Mouse (Mus musculus): ENCODE measurements around the gene BC024978.

The BC024978 gene

DNA sequence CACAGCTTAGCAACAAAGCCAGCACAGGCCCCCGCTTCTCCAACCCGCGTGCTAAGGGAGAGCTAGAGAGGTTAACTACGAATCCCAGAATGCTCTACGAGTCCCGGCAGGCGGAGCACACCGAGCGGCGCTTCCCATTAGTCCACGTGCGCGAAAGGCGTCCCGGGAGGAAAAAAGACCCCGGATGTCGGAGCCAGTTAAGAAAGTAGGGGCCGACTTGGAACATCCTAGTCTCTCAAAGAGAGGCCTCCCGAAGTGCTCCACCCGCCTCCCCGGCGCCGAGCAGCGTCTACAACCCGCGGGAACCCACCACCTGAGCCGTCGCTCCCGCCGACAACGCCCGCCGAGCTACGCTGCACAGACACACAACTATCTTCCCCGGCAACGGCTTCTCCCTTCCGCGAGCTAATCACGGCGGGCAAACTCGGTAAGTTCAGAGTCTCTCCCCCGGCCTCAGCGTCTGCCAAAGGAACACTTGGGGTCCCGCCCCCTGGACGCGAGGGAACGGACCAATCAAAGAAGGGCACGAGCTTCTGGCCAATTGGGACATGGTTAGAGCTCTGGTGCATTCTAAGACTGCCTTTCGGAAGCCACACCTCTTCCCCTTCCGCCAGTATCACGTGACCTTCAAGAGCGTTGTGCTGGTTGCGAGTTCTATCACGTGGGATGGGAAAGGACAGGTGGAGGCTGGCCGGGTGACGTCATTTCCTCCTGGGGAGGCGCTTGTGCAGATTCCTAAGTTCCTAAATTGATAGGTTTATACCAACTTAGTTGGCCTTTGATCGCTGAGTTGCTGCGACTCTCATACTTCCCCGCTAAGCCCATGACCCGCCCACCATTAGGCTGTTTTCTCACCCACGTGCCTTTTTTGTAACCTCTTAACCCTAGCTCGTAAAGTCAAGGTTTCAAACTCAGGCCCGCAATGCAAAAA lies at the start of gene BC024978, which contains the start of gene Snrpa:
Gene BC024978 (plus strand): TSS at position 101 of the 931 bp plus-strand sequence.
Gene Snrpa (minus strand): TSS at position 591 of the 931 bp plus-strand sequence.
- DNase-seq = peak; percentile 100

DNA sequence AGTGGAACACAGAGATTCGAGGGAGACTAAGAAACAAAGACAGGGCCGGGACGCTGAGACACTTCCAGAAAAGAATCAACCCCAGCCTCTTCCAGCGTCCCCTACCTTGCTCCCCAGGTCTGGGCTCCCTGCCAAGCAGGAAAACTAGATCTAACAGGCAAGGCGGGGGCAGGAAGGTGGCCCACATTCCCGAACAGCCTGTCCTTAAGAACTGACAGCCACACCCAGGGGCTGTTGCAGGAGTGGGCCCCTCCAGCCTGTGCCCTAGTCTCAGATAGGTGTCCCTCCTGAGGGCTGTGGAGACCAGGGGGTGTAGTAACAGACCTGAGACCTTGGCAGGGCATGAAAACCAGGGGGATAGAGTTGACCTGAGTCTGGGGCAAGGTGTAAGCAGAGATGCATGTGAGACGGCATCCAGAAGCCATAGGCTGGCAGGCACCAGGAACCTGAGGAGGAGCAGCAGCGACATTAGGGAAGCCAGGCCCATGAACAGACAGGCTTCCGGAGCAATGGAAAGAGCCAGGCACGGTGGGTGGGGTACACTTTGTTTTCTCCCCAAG lies 42.3 kb upstream of the BC024978 start, which contains the start of gene Cyp2t4:
Gene Cyp2t4 (plus strand): TSS at position 510 of the 560 bp plus-strand sequence.
- DNase-seq = no peak

DNA sequence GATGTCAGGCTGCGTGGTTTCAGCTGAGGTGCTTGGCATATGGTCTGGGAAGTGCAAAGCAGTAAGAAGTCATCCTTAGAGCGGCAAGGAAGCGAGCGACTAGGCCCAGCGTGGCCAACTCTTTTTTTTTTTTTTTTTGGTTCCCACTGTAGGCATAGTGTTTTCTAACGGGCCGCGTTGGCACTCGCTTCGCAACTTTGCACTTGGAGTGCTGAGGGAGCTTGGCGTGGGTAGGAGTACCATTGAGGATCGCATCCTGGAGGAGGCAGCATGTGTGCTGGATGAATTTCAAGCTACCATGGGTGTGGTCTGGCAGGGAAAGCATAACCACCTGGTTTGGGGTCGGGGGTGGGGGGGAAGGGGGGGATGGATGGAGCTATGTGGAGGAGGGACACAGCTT lies 39.6 kb upstream of the BC024978 start:
- DNase-seq = no peak

DNA sequence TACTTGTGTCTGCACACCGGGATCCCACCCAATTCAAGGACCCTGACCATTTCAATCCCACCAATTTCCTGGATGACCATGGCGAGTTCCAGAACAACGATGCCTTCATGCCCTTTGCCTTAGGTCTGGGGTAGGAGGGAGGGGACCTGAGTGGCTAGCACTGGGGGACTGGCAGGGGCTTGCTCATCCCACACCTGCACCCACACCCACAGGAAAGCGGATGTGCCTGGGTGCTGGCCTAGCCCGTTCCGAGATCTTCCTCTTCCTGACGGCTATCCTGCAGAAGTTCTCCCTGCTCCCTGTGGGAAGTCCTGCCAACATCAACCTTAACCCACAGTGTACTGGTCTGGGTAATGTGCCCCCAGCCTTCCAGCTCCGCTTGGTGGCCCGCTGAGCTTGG lies 37.4 kb upstream of the BC024978 start:
- no peak for DNase-seq

DNA sequence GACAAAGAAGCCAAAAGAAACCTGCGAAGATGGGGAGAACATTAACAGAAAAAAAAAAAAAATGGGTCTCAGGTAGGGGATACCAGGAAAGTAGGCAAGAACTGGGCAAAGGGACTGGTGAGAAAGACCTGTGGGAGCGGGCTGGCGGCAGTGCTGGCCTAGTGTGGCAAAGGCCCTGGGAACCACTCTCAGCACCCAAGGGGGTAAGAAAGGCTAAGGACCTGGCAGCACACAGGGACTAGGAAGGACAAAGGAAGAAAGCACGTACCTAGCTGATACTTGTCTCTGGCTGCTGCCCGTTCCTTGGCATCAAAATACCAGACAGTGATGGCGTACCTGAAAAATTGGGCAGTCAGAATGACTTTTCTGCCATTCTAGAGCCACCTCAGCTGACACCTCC lies 36.3 kb upstream of the BC024978 start:
- no peak for DNase-seq

DNA sequence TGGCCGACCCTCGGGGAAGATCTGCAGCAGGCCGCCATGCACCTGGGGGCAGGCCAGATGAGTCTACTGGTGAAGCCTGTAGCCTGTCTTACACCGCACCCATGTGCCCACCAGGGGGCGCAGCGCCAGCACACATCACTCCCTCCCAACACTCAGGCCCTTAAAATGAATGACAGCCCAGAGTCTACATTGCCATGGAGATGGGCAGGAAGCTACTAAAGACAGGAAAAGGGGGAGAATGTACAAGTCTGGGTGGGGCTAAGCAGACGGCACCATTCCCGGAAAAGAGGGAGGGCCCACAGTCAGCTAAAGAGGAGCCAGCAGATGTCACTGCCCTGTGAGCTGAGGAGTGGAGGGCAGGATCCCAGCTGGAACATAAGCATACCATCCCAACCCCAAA lies 35.7 kb upstream of the BC024978 start:
- peak; percentile 94 for DNase-seq

DNA sequence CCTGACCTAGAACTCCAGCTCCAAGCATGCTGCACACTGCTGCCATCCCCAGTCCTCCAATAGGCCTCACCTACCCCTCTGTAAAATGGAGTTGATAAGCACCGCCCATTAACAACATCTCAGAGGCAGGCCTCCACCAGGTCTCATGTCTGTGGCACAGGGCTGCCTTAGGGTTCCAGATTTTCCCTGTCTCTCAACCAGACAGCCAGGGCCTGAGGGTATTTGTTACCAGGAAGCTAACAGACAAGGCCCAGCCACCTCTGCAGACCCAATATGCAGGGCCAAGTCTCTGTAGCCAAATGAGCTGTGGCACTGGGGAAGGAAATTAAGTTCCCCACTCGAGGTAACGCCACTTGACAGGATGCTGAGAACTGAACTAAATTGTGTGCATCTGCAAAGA lies 34.7 kb upstream of the BC024978 start:
- no peak for DNase-seq

DNA sequence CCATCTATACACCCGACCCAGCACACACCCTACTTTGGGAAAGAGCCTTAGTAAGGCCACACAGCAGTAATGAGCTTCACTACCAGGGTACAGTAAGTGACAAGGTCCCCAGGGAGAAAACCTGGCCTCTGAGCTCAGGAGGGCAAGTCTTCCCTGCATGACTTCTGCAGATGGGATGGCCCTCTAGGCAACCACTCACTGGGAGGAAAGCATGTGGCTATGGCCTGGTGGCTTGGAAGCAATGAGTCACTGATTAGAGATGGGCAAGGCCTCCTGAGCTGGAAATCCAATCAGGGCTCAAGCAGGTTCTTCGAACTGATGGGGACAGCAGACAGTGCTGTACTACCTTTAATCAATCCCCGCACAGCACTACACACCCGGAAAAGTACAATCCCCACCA lies 33.8 kb upstream of the BC024978 start:
- no peak for DNase-seq

DNA sequence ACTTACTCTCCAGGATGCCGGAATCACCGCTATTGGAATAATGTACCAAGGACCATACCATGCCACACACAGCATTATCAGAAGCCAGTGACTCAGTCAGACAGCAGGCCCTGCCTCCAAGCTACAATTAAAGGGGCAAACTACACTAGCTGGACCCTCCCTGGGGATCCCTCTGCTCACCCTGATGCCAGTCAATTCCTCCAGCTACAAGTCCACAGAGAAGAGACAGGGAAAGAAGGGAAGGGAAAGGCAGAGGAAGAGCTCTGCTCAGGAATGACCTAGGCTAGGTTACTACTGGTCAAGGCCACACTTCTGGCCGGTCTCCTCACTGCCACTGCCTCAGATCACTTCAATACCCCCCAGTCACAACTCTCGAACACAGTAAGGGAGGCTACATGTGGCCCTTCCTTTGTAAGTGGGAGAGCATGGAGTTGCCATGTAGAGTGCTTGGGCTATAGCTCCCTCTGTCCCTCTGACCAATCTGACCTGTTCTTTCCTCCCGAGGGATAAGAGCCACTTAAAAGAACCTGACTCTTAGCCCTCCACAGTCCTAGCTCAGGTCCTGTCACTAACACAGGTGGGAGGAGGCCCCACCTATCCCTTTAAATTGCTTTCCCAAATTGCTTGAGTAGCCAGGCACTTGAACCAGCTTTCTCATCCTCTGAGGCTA lies 32.7 kb upstream of the BC024978 start:
- DNase-seq = no peak

DNA sequence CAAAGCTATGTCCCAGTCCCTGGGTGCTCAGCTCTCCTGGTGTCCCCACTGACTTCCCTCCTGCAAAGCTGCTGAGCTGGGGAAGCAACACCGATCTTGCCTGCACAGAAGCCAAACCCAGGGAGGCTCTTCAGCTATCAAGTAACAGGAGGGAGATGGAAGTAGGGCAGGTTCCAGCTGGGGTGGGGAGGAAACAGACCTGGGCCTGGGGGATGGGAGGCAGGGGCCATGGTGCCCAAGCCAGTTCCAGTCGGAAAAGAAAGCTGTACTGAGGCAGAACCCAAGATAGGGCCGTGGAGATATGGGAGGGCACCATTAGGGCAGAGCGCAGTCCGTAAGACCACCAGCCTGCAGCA lies 32.2 kb upstream of the BC024978 start:
- no peak for DNase-seq

DNA sequence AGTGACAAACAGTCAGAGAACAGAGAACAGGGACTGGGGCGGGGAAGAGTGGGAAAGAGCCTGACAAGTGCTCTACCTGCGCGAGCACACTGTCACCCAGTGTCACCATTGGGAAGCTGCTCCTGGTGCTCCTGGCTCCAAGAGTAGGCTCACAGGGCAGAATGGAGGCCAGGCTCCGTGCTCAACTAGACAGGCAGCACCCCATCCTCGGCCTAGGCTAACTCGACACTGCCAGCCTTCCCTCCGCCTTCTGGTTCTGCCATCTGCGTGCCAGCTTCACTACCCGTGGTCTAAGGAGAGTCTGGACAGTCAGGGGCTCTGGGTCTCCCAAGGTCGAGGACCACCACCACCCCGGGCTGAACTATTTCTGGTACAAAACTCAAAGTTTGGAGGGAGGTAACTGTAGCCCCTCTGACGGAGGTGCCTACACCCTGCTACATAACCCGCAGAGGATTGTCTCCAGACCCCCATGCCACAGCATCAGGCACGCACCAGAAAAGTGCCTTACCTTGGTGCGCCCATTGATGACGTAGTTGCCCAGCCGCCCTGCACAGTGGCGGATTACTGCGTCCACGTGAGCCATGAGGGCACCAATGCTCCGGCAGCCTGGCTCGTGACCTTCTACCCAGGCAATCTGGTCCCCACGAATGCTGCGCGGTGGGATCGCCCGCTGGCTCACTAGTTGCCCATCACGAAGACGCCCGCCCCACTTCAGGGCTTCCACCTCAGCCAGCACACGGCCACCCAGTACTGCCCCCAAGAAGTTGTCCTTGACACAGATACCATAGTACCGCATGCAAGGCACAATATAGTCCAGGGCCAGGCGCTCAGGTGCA lies 31.3 kb upstream of the BC024978 start:
- DNase-seq = no peak

DNA sequence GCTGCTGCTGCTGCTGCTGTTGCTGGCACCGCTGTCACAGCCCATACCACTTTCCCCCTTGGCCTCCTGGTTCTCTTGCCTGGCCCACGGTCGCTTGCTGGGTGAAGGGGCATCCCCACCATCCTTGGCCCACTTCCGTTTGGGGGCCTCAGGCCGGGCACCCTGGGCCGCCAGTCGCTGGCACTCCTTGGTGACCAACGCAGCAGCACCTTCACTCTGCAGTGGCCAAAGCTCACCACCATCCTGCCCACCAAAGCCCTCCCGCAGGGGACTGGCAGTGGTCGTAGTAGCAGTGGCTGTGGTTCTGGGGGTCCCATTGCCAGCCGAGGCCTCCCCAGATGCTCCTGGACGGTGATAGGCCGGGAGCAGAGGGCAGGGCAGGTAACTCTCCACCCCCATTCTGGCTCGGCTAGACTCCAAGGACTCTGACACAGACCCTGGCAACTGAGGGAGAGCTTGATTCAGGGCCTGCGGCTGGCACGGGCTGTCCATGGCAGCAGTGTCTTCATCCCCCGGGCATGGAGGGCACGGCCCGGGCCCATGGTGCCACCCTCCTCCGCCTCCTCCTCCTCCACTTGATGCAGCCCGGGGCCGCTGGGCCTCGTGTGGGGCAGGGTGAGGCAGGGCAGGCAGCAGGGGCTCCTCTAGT lies 30.4 kb upstream of the BC024978 start:
- peak; percentile 65 for DNase-seq

DNA sequence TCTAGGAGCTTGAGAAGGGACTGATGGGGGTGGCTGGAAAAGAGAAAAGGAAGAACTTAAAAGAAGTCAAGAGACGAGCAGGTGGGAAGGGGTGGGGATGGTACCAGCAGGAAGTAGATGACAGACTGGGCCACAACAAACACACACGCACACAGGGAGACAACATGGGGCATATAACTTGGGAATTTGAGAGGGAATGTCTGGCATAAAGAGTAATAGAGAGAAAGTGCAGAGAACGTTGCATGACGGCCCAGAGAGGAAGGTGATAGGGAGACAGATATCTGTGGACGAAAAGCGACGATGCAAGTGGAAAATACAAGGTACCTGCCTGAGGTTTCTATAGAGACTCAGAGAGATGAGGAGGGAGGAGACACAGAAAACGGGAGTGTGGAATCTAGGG lies 29.9 kb upstream of the BC024978 start:
- no peak for DNase-seq

DNA sequence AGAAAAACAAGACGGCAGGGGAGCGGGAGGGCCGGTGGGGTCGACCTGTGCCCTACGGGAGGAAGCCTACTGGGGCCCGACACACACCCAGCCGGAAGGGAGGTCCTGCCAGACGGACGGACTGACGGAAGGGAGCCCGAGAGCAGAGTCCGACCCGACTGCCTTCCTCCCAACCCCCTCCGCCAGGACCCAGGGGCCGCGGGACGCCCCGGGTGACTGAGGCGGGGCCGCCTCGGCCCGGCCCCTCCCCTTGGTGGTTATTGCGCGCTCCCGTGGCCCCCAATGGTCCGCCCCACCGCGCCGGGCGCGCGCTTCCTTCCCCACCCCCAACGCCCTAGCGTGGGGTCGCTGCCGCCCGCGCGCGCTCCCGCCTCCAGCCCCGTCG lies 29.4 kb upstream of the BC024978 start:
- peak; percentile 83 for DNase-seq

DNA sequence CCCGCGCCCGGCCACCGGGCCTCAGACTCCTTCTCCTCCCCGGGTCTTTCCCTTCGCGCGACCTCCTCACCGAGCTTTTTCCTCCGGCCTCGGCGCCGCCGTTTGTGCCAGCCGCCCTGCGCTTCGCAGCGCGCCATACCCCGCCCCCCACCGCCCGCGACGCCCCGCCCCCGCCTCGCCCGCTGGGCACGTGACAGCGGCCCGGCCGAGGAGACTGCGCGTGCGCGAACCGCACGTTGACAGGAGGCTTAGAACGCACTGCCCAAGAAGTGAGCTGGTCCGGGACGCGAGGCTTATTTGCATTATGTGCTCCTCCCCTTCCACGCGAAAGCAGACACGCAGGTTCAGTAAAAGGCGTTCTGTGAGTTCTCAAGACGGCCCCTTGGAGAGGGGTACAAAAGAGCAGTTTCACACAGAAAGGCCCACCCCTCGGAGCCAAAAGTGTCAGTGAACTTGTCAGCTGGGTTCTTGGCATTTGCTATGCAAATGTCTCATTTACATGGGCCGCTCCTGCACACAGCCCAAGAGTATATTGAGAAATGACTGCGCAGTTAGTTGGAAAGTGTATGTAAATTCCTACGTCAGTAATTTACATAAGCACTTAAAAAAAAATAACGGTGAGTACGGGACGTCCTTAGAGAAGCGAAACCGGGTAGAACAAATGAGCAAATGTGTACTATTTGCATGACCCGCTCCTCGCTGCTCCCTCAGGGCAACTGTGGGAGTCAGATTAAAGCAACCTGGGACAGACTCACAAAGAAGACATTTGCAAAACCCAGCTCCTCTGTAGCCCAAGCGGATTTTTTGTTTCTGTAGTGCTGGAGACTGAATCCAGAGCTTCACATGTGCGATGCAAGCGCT lies 28.7 kb upstream of the BC024978 start, which contains the start of gene Egln2:
Gene Egln2 (minus strand): TSS at position 189 of the 861 bp plus-strand sequence.
- peak; percentile 95 for DNase-seq

DNA sequence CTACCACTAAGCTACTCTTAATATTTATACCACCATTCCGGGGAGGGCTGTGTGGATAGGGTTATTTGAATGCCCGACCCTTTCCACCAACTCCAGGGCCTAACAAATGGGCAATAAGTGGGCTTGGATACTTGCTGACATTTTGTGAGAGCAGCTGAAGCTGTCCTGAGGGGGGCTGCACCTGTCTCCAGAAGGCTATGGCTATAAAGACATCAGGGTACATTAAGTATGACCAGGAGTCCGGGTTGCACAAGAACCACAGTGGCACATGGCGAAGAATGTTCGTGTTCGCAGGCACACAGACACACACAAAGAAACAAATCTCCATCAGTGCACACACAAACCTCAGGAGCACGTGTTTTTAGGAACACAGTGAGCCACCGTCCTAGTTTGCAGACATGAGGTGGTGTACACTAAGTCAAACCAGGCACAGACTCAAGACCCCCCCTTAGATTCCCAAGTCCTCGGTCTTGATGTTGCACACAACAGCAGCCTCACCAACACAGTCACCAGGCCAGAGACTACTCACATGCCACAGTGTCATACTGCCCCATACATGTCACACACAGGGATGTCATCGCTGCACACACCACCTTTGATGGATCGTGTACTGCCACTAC lies 28.0 kb upstream of the BC024978 start:
- no peak for DNase-seq

DNA sequence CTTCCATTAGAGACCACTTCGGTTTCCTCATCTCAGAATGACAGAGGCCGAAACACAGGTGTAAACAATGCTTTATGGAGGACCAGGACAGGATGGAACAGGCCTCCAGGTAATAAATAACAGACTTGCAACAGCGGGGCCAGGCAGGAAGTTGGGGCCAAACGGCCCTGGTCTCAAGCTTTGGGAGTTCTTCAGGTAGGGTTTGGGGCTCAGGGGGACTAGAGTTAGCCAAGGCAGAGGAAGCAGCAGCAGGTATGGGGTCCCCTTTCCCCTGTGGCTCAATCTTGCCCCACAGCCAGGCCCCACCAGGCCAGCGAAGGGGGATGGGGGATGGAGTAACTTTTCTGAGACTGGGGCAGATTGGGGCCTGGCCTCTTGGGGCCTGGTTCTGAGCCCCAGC lies 27.2 kb upstream of the BC024978 start:
- DNase-seq = no peak

DNA sequence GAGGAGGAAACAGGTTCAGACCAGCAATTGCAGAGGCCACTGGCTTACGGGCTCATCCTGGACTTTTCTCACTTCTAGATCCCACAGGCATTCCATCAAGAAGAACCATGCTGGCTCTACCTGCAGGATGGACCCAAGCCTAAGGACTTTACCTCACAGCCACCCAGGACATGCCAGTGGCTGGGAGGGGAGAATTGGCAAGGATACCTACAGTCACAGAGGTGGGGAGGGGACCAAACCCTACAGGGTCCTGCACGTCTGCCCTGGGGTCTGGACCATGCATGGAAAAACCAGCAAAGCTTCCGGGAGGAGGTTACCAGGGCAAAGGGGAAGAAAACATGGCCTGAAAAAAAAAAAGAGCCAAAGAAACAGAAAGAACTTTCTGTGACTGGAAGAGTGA lies 24.6 kb upstream of the BC024978 start:
- DNase-seq = no peak

DNA sequence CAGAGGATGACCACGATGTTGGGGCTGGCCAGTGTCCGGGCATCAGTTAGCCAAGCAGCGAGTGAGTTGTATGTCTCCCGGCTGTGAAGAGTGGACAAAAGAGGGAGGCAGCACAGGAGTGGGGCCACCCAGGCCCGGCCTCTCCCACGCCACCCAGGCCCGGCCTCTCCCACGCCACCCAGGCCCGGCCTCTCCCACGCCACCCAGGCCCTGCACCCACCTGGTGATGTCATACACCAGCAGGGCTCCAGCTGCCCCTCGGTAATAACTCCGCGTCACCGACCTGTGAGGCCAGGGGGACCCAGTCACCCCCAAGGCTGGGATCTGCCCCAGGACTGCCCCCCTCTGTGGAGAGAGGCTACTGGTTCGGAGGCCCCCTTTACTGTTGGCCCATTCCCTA lies 21.1 kb upstream of the BC024978 start:
- DNase-seq = no peak

DNA sequence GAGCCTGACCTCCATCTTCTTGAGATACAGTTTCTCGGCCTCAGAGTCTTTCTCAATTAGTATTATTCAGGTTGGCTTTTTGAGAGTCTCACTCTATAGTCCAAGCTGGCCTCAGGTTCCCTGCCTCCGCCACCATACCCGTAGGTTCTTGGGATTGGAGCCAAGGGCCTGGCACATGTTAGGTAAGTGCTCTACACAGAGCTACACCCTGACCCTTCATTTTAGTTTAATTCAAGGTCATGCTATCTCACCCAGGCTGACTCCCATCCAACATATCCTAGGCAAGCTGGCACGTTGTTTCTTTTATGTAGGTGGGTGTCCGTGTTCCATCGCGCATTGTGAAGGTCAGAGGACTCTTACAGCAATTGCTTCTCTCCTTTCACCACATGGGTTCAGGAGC lies 20.7 kb upstream of the BC024978 start:
- DNase-seq = no peak

DNA sequence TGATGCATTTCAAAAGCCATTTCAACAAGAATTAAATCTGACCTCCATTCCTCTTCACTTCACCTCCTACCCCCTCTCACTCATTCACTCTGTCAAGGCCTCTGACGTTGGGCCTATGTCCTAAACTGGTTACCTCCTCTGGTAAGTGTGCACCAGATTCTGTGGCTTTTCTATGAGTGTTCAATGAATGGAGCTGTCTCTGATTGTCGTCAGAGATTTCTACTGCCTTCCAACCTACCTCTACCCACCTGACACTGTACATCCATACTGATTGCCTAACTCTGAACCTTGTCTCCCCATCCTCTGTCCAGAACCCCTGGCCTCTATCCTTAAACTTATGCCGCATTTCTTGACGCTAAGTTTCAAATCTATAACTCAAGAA lies 17.6 kb upstream of the BC024978 start:
- DNase-seq = no peak
